Mouse (Mus musculus): ENCODE data around the gene Gm10272.

DNA sequence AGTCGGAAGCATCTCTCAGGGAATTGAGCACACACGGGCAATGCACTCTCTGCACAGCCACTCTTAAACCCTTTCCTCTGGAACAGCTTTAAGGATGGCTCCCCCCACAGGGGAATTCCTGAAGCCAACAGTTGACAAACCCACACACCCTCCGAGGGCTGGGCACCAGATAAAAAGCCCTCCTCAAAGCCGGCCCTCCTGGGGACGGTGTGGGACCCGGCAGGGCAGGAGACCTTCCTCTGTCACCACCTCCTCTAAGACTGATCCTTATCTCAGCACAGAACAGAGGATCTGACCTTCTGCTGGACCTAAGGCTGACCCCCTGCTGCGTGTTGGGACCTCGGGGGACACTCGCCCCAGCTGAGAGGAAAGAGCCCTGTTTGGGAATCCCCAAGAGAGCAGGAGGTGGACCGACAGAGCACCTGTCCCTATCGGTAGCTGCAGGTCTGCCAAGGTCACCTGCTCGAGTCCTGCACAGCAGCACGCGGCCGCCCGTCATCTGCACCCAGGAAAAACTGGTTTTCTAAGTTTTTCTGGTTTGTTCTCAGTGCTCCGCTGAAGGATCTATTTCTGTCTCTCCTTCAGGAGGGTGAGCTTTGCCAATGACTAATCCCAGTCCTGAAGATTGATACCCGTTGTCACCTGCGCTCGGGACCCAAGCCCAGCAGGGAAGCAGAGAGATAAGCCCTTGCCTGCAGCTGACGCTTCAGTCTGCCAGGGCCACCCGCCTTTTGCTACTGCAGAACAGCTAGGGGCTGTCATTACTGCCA is 20.3 kb upstream of the Gm10272 start, which contains the start of gene Tspear:
- TF ChIP-seq CTCF (IDR thresholded peaks at IDR 0.05; ENCODE audit: low read depth) (no peak), EP300 (IDR thresholded peaks at IDR 0.05; ENCODE audit: low read depth) (no peak)
